Mouse (Mus musculus) B cell, adult 67 days (primary cell): ENCODE measurements around the gene Olfr1459. TPM values are rescaled to one million over a fixed set of nuclear protein-coding genes. Genes with fewer than 3 reads are reported as not detected.

Experiments used
- total RNA-seq, 2 experiments: library from RNA; stranded (reverse); gene quantifications; 4 replicates each; pipeline ENCODE4 v1.2.4; 2023

The Olfr1459 gene
- under 1 TPM; 0.12 to 0.24 TPM for total RNA-seq

DNA sequence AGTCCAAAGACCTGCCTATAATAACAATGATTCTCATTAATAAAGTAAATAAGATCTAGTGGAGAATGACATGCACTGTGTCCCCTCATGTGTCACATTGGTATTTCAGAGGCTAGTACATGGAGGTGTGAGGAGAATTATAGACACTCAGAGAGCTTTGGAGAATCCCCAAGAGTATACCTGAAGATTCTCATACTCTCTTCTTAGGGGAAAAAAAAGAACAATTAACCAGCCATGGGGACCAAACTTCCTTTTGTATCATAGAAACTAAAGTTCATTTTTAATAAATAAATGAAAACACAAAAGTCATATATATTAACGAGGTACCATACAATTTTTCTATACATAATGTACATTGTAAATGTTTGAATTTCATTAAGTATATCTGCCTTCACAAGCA is at the start of gene Olfr1459:
Gene Olfr1459, minus strand, starts transcription at position 101 of the 400 bp plus-strand sequence.

DNA sequence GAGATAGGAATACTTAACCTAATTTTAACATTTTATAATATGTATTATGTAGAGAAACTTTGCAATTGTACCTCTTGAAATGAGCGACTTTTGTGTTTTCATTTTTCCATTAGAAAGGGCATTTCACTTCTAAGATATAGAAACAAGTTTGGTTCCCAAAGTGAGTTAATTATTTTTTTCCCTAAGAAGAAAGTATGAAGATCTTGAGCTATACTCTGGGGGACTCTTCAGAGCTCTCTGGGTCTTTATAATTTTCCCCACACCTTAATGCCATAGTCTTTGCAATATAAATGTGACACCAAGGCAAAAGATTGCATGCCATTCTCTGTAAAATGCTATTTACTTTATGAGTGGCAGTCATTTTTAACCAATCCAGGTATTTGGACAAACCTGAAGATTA is 36.1 kb upstream of the Olfr1459 start, which contains the start of gene Olfr1462:
Gene Olfr1462, plus strand, starts transcription at position 301 of the 400 bp plus-strand sequence.

DNA sequence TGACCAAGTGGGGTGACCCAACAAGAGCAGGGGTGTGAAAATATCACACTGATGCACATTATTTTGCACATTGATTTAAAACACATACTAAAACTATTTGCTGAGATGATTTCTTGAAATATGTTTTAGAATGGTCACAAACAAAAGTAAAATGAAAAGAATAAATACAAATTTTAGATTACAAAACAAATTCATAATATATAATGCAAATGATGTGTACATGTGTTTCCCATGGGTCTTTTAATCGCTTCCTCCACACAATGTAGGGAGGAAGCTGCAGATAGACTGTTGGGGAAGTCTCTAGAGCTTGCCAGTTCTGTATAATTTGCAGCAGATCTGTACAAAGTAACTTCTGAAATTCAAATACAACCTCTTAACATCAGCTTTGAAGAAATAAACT is 13.4 kb upstream of the Olfr1459 start, which contains the start of gene Olfr1461:
Gene Olfr1461, plus strand, starts transcription at position 301 of the 400 bp plus-strand sequence.

DNA sequence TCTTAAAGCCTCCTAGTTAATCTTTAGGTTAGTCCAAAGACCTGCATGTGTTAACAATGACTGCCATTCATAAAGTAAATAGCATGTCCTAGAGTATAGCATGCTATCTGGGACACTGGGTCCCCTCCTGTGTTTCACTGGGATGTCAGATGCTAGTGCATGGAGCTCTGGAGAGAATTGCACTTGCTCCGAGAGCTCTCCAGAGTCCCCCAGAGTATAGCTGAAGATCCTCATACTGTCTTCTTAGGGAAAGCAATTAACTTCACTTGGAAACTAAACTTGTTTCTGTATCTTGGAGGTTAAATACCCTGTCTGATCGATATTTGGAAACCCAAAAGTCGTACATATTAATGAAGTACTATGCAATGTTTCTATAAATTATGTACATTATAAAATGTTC is 42.7 kb downstream of the Olfr1459 start, which contains the start of gene Olfr1458:
Gene Olfr1458, minus strand, starts transcription at position 101 of the 400 bp plus-strand sequence.

DNA sequence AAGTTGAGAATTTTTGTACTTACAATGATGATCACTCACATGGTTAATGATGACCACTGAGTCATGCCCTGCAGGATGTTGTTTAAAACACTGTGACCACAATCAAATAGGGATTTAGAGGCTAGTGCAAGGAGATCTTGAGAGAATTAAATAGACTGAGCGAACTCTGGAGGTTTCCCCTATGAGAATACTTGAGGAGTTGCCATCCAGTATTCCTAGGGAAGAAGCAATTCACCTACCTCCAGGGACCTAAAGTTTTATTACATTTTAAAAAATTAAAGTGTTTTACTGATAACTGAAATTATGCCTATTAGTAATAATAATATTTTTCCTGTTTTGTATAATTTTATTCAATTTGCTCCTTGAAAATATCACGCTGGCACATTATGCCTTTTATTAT is 51.6 kb downstream of the Olfr1459 start, which contains the start of gene Olfr1457:
Gene Olfr1457, minus strand, starts transcription at position 101 of the 400 bp plus-strand sequence.

Other genes starting within 250 kb of the Olfr1459 start
- gene Olfr1447, start 245.8 kb downstream of the Olfr1459 start, total RNA-seq = not detected
- not detected for gene Olfr1448, start 225.1 kb downstream of the Olfr1459 start, total RNA-seq
- gene Olfr1449, start 218.7 kb downstream of the Olfr1459 start, total RNA-seq = not detected
- not detected for gene Olfr1450, start 199.3 kb downstream of the Olfr1459 start, total RNA-seq
- not detected for gene Olfr1451, start 154.5 kb downstream of the Olfr1459 start, total RNA-seq
- gene Olfr1453, start 121.2 kb downstream of the Olfr1459 start, total RNA-seq = not detected
- not detected for gene Olfr1454, start 88.9 kb downstream of the Olfr1459 start, total RNA-seq
- not detected for gene Olfr1457, start 51.7 kb downstream of the Olfr1459 start, total RNA-seq
- not detected for gene Olfr1458, start 42.8 kb downstream of the Olfr1459 start, total RNA-seq
- not detected for gene Olfr1461, start 13.5 kb upstream of the Olfr1459 start, total RNA-seq
- gene Olfr1462, start 36.2 kb upstream of the Olfr1459 start, total RNA-seq = not detected
- gene Olfr1463, start 81.8 kb upstream of the Olfr1459 start, total RNA-seq = not detected
- not detected for gene Olfr1465, start 166.0 kb upstream of the Olfr1459 start, total RNA-seq
- gene Olfr1466, start 189.3 kb upstream of the Olfr1459 start, total RNA-seq = not detected
- not detected for gene Olfr1467, start 212.7 kb upstream of the Olfr1459 start, total RNA-seq